Mouse (Mus musculus) left cerebral cortex, postnatal 14 days (tissue): ENCODE results near the gene Tsc22d1. TPM values are rescaled to one million over a fixed set of nuclear protein-coding genes. Genes with fewer than 3 reads are reported as not detected.

Experiments
- DNase-seq, 2 experiments: peaks; one replicate each; pipeline ENCODE4 v3.0.0; 2021 to 2022; ENCODE audit warnings: low spot score in 2 of 2, mixed read lengths in 1 of 2
- intact Hi-C: fragments of 180-260 bp; cut with DNase I; formaldehyde crosslinking; loops from one replicate; pipeline ENCODE4 v1.15.1; 2025
- long read RNA-seq, 2 experiments: library from polyadenylated mRNA; stranded (forward); transcript quantifications; one replicate each; pipeline ENCODE4 v2.0.0; 2021
- total RNA-seq, 2 experiments: library from RNA; stranded (reverse); gene quantifications; 2 replicates each; pipeline ENCODE4 v1.2.3; 2021

Tsc22d1 gene
- 100 to 1,000 TPM; 559 to 625 TPM for total RNA-seq
- long read RNA-seq, experiment 1, full-length matches to known transcripts = 221 of 258 reads
- long read RNA-seq, experiment 1, partial matches to known transcripts = 2 of 258 reads
- long read RNA-seq, experiment 1, other reads (novel, unspliced or antisense) = 35 of 258 reads
- long read RNA-seq, experiment 2, full-length matches to known transcripts = 201 of 224 reads
- long read RNA-seq, experiment 2, partial matches to known transcripts = 0 of 224 reads
- long read RNA-seq, experiment 2, other reads (novel, unspliced or antisense) = 23 of 224 reads

DNA sequence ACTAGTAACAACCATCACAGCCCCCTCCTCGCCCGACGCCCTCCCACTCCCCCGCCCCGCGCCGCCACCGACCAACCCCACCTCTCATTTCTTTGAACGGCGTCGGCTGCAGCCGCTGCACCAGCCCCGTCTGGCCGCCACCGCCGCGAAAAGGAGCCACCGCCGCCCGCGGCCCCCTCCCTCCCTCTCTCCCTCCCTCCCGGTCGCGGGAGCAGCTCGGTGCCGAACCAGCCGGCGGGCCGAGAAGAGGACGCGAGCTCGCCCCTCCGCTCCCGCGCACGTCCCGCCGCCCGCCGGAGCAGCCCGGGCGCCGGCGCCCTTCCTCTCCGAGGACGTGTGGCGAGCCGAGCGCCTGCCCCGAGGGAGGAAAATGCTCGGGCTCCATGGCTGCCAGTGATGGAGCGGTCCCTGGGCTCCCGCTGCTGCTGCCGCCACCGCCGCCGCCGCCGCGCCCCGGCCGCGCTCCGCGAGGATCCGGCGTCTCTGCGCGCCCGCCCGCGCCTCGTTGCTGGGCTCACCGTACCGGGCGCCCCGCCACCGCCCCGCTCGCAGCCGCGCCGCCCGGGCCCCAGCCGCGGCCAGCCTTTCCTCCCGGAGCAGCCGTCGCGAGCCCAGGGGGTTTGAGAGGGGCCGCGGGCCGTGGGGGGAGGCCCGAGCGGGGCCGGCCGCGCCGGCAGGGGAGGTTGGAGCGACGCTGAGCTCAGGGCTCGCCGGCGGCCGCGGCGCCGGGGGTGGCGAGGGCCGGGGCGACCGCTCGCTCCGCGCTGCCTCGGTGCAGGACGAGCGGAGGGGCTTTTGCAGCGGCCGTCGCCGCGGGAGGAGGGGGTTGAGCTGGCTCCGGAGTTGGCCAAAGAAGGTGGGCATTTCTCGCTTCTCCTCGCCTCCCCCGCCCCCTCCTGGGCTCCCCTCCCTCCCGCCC is at the start of gene Tsc22d1:
TSS of gene Tsc22d1 (plus strand) at position 100 of the 919 bp plus-strand sequence.
- intact Hi-C loops = loop anchor here (2.0 to 5.0 kb wide), 3 partner anchors 37 to 262 kb away; no protein-coding TSS in a partner anchor
- peak; percentile 32 to 45 for DNase-seq

DNA sequence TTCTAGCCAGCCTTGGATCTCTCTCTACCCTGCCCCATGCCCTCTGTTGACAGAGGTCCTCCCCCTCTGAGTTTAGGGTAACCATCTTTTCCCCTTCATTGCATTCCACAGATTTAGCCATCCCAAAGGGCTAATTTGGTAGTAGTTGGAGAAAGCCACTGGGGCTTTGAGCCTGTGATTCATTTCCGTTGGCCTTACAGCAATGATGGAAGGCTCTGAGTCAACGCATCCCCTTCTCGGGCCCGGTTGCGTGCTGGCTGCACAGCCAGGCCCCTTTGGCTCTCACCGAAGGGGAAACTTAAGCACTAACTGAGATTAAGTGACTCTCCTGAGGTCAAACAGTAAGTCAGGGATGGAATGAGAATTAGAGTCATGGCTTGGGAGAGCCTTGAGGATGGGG is 41.1 kb upstream of the Tsc22d1 start:
- intact Hi-C loops = no loop called here
- no peak for DNase-seq

DNA sequence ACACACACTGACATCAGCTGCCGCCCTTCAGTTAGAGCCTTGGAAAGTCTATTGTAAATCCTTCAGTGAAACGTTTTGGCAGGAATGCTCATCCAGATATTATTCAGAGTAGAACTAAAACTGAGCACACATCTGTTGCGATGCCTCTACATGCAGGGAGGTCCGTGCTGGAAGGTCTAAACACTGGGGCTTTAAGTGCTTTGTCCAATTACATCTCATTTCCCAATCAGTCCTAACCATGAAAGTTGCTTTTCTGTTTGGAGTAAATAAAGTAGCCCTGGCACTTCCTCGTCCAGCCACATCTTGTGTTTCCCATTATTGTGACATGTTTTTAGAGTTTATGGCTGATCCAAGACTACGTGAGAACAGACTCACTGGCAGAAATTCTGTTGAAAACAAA is 40.2 kb upstream of the Tsc22d1 start:
- intact Hi-C loops = no loop called here
- DNase-seq = peak in 1 of 2 experiments; percentile 17

DNA sequence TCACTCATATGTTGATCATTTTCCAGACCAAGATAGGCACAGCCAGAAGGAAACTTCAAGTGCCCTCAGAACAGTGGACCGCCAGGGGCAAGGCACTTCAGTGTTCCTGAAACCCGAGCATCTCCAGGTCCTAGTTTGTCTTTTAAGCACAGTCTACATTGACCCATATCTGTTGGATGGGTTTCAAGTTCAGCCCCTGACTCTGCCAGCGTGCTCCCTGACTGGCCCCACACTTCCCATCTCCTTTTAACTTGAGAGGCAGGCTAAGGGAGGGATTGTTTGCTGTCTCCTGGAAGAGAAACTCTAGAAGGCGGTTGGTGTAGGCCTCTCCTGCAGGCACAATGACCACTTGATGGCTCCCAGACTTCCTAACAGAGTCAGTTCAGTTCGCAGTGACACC is 38.2 kb upstream of the Tsc22d1 start:
- DNase-seq = no peak
- intact Hi-C loops = no loop called here

DNA sequence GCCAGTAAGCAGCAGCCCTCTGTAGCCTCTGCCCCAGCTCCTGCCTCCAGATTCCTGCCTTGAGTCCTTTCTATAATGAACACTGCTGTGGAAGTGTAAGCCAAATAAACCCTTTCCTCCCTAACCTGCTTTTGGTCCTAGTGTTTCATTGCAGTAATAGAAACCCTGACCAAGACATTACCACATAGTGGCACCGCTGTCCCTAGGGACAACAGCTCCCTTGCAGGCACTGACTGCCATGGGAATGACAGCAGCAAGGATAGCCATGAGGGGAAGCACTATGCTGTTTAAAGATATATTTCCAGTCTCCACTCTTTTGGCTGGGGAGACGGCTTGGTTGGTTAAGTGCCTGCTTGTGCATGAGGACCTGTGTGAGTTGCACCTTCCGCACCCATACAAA is 35.4 kb upstream of the Tsc22d1 start:
- DNase-seq = no peak
- intact Hi-C loops = no loop called here

DNA sequence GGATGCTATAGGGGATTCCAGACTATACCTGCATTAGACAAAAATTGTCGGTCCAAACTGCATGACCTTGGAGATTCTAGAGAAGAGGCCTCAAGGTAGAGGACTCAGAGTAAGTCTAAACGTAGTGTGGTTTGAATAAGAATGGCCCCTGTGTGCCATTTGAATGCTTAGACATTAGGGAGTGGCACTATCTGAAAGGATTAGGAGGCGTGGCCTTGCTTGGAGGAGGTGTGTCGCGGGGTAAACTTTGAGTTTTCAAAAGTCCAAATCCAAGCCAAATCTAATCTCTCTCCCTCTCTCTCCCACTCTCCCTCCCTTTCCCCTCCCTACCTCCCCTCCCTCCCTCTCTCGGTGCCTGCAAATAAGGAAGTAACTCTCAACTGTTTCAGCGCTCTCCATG is 26.7 kb upstream of the Tsc22d1 start:
- intact Hi-C loops = no loop called here

DNA sequence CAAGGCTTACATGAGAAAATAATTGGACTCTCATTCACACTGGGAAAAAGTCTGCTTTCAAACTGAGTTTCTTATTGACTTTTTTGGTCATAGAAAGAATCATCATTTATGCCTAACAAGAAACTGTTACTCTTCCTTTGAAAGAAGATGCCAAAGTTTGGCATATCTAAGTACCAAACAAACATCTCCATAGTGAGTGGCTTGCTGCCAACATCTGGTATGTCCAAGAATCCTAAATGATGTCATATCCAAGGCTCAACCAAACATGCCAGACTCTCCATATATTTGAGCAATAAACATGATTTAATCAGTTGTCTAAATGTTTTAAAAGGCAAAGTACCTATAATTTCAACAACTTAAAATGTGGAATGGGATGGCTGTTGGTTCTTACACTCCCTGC is 16.5 kb upstream of the Tsc22d1 start:
- DNase-seq = no peak
- intact Hi-C loops = no loop called here

More for the DNA sequence above, 26.7 kb upstream of the Tsc22d1 start:
- DNase-seq = no peak

DNA sequence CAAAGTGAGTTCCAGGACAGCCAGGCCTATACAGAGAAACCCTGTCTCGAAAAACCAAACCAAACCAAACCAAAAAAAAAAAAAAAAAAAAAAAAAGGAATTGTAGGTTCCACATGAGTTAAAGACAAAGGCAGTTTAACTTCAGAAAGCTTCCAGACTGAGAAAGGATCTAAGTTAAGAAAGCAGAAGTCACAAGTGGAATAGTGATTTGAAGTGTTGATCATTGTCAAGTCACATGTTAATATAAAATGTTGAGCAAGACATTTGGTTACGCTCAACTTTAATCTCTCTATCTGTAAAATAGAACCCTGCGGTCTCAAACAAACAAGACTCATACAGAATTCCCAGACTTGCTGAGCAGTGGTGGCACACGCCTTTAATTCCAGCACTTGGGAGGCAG is 12.2 kb upstream of the Tsc22d1 start:
- intact Hi-C loops = no loop called here
- DNase-seq = no peak

DNA sequence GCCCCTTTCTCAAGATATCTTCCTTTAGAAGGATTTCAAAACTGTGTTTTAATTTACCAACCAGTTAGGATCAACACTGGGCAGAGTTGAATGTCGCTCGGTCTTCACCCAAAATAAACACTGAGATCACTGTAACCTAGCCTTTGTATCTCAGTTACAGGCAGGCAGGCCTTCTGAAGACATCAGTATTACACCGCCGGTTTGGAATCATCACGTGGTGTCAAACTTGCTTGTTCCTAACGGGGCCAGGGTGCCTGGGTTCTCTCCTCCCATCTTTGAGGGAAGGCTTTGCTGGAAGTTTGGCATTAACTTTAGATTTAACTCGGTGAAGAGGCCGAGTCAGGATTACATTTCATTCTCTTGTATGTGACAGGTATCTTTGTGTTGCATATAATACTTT is 5.7 kb upstream of the Tsc22d1 start:
- no peak for DNase-seq
- intact Hi-C loops = no loop called here

DNA sequence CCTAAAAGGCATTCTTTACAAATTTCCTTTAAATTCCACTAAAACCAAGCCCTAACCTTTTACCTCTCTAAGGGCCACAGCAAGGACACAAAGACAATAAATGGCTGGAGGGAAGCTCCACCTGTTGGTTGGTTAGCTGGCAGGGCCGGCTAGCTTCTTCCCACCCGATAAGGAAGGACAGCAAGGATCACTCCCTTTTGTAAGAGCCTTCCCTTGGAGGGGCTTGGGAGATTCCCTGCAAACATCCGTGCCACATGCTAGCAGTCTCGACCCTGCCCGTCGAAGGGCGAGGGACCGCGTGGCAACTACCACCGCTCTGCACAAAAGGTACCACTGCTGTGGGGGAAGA is 1.0 kb upstream of the Tsc22d1 start:
- peak in 1 of 2 experiments; percentile 30 for DNase-seq
- intact Hi-C loops = loop anchor here (2.0 kb wide), 1 partner anchor 261 kb away; no protein-coding TSS in a partner anchor

DNA sequence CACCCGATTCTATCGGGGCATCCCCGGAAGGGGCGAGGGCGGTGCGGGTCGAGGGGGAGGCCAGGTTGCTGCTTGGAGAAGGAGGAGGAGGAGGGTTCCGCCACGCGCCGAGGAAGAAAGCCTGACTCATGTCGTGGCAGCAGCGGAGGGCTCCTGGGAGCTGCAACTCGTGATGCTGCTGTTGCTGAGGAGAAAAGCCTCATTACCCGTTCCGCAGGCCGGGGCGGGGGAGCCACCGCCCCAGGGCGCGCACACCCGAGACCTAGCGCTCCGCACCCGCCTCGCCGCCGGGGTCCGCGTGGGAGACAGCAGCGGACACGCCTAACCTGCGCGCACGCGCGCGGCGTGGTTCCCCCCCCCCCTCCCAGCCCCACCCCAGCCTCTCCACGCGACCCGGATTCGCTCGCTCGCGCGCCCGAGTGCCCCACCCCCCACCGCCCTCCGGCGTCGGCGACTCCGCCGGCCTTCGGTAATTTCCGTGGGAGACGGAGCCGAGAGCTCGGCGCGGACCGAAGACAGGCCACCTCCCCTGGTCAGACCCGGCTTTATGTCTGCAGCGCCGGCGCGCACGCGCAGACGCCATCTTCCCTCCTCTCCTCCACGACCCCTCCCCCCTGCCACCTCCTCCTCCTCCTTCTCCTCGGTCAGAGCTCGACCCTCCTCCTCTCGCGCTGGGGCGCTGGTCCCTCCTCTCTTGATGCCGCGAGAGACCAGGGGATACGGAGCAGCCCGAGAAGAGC is 469 bp upstream of the Tsc22d1 start:
- intact Hi-C loops = loop anchor here (2.0 kb wide), 1 partner anchor 261 kb away; no protein-coding TSS in a partner anchor
- peak; percentile 98 to 99 for DNase-seq

DNA sequence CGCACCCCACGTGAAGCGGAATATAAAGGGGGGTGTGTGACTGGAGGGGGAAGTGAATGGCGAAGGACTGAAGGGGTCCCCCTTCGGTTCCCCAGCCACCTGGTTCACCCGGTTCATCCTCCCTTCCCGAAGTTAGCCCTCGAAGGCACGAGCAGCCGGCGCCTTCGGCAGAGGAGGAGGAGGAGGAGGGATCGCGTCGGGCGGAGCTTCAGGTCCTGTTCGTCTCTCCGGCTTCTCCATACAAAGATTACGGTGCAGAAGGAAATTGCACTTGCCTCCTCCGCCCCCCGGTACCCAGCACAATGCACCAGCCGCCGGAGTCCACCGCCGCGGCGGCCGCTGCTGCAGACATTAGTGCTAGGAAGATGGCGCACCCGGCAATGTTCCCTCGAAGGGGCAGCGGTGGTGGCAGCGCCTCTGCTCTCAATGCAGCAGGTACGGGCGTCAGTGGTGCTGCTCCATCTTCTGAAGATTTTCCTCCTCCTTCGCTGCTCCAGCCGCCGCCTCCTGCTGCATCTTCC is 1.1 kb downstream of the Tsc22d1 start:
- peak; percentile 58 to 64 for DNase-seq
- intact Hi-C loops = loop anchor here (2.0 to 5.0 kb wide), 3 partner anchors 36 to 263 kb away; no protein-coding TSS in a partner anchor

DNA sequence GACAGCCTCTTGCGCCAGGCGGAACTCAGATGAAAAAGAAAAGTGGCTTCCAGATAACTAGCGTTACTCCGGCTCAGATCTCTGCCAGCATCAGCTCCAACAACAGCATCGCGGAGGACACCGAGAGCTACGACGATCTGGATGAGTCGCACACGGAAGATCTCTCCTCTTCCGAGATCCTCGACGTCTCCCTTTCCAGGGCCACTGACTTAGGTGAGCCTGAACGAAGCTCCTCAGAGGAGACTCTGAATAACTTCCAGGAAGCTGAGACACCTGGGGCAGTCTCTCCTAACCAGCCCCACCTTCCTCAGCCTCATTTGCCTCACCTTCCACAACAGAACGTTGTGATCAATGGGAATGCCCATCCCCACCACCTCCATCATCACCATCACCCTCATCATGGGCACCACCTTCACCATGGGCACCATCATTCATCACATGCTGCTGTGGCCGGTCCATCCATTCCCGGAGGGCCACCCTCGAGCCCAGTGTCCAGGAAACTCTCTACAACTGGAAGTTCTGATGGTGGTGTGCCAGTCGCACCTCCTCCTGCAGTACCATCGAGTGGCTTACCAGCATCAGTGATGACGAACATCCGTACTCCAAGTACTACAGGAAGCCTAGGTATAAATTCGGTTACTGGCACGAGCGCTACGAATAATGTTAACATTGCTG is 1.7 kb downstream of the Tsc22d1 start:
- DNase-seq = no peak
- intact Hi-C loops = loop anchor here (5.0 kb wide), 2 partner anchors 36 to 51 kb away; no protein-coding TSS in a partner anchor

DNA sequence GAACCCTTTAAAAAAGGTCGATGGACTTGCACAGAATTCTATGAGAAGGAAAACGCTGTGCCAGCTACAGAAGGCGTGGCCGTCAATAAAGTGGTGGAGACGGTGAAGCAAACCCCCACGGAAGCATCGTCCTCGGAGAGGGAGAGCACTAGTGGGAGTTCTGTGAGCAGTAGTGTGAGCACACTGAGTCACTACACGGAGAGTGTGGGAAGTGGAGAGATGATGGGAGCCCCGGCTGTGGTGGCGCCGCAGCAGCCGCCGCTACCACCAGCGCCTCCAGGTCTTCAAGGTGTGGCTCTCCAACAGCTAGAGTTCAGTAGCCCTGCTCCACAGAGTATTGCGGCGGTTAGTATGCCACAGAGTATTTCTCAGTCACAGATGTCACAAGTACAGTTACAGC is 2.6 kb downstream of the Tsc22d1 start:
- DNase-seq = peak; percentile 42 to 43
- intact Hi-C loops = loop anchor here (5.0 kb wide), 2 partner anchors 35 to 50 kb away; no protein-coding TSS in a partner anchor

DNA sequence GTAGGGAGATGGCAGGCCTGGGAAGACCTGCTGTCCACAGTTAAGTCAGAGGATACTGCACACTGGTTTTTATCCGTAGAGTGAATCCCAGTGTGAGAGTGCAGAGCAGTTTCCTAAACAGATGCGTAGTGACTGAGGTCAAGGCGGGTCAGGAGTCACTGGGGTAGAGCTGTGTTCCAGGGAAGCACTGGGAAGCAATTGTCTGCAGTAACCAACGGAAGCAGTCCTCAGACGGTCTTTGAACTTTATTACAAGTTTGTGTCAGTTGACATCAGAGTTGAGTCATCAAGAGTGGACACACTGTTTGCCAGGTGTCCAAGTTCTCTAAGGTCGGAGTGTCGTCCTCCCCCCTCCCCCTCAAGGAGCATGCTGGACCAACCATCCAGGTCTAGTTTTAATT is 6.0 kb downstream of the Tsc22d1 start:
- intact Hi-C loops = no loop called here
- DNase-seq = no peak

DNA sequence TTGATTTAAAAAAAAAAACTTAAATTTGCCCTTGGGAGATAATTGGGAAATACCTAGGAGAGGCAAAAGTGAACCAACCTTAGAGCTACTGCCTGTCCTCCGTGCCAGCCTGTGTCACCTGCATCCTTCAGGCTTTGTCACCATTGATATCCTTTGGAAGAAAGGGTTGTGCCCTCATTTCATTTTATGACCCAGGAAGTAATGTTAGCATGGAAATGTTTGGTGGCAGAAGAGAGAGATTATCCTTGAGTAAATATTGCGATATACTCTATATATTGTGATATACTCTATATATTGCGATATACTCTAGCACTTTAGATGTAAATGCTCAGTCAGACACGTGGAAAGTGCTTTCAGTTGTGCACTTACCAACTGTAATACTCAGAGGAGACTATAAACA is 6.4 kb downstream of the Tsc22d1 start:
- intact Hi-C loops = no loop called here
- no peak for DNase-seq

DNA sequence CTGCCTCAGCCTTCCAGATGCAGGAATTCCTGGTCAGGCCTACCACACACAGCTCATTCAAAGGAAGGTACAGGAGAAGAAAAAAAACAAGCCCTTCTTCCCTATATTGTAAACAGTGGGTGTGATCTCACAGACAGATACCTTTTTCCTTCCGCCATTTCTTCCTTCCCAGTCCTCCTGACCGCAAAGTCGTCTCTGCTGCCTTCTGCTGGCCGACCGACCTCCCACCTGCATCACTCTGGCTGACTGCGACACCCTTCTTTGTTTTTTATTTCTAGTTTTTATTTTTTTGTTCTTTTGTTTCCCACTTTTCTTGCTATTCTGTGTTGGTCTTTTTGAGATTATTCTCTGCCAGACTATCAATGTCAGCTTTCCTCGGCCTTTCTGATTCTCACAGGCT is 10.7 kb downstream of the Tsc22d1 start:
- no peak for DNase-seq
- intact Hi-C loops = no loop called here

DNA sequence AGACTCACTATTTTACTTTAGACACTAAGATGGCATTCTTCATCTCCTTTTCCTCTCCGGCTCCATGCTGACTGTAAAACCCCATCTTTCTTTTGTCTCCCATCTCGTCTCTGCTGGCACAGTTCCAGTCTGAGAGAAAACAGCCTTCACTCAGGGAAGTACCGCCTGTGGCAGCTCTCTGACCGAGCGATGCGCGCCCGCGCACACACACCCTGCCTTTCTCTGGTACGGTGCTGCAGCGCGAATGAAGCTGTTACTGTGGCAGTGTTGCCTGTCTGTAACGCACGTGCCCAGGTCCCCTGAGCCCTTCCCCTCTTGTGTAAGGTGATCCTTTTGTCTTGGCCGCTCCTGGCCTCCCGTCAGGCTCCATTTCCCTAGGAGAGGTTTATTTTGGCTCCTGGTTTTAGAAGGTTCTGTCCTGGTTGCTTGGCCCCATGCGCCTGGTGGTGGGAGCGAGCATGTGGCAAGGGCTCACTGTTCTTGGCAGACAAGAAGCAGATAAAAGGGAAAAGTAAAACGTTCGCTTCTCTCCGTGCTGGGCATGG is 11.3 kb downstream of the Tsc22d1 start:
- DNase-seq = no peak
- intact Hi-C loops = no loop called here

DNA sequence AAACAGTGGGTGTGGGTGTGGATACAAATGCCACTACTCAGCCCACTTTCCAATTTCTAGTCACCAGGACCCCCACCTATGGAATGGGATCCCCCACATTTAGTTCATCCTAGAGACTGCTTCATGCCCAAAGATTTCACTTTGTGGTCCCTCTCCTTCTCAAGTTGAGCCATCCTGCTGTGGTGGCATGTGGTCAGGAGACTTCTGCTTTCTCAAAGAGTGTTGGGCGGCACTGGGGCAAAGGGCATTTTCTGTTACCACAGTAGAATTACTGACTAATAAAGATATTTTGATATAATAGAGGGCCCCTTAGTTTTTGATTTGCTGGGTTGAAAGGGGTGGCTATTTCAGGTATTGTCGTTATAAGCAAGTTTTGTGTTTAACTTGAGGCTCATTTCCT is 14.1 kb downstream of the Tsc22d1 start:
- intact Hi-C loops = no loop called here
- DNase-seq = no peak
